26 mouse cellular contexts compared by ENCODE assay signal in the genomic region with DNA sequence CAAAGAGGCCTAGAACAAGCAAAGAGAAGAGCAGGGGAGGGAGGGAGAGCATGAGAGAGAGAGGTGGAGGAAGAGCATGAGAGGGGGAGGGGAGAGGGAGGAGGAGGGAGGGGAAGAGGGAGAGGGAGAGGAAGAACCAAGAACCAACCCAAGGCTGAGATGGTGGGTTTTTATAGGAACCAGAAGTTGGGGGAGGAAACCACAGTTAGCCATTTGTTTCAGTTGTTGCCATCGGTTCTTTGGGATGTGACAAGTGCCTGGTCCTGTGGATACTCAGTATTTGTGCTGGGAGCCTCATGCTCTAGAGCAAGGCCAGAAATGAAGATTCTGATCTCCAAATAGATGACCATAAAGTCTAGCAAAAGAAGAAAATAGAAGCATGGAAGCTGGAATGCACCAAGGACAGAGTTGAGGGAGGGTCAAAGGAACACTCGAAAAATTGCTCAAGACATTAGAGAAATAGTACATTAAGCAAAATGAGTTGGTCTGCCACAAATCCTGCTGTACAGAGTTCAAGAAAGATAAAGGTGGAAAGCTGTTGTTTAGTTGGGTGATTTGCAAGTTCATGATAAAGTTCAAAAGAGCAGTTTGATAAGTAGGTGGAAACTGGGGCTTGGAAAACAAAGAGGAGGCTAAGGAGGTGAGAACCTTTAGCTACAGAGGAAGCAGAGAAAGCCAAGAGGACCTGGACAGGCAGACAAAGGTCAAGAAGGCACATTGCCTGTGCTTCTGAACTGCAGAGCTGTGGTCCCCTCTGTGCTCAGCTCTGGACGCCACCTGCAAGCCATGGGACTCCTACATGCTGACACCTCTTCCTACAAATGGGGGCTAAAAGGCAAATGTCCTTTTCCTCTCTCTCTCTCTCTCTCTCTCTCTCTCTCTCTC. TPM values are rescaled to one million over a fixed set of nuclear protein-coding genes. Genes with fewer than 3 reads are reported as not detected.
DNase-seq lines count a peak whose midpoint lies in the region; ATAC-seq lines count a peak whose summit lies in the region.
"Had no signal": no experiment of that assay in that cellular context is flagged by ENCODE, and none has a peak within 500 bp of the region (broad histone marks: within the 10 kb centered on the region; RNA-seq: fewer than 3 reads in every experiment).

No protein-coding gene starts in this region.

- no peak overlapping the region for H3K9ac ChIP-seq in heart, embryonic 12.5 days
- H3K9ac ChIP-seq in midbrain, embryonic 15.5 days, result no peak overlapping the region
- H3K9ac ChIP-seq: embryonic facial prominence, embryonic 15.5 days; hindbrain, embryonic 13.5 days had no signal

- DNase-seq in heart, adult 8-10 months (ENCODE audit: low spot score), result no peak
- peak; percentile 73 for DNase-seq in 416B (ENCODE audit: low read depth)
- DNase-seq in cerebellum, adult 8-10 months, result no peak
- DNase-seq: adrenal gland, adult 2 months; adrenal gland, postnatal 25 days; cerebellum, adult 18-20 months; cerebellum, postnatal 10 days; embryo, embryonic 11 days; gastrocnemius, adult 2 months; gastrocnemius, postnatal 25 days; heart, adult 18-20 months had no signal

- no peak overlapping the region for H3K4me3 ChIP-seq in heart, embryonic 12.5 days
- no peak overlapping the region for H3K4me3 ChIP-seq in midbrain, embryonic 15.5 days
- H3K4me3 ChIP-seq: embryonic facial prominence, embryonic 15.5 days; erythroblast, embryonic 14.5 days; forebrain, embryonic 10.5 days; gastrocnemius, adult 2 months; hindbrain, embryonic 13.5 days had no signal

- H3K9me3 ChIP-seq in heart, embryonic 12.5 days (replicated peaks), result no peaks in the 10 kb centered on the region
- no peaks in the 10 kb centered on the region for H3K9me3 ChIP-seq in midbrain, embryonic 15.5 days
- H3K9me3 ChIP-seq: embryonic facial prominence, embryonic 15.5 days; forebrain, embryonic 10.5 days; hindbrain, embryonic 13.5 days had no signal

- H3K4me1 ChIP-seq in heart, embryonic 12.5 days (replicated peaks), result peaks cover 9% of the 10 kb centered on the region
- no peaks in the 10 kb centered on the region for H3K4me1 ChIP-seq in midbrain, embryonic 15.5 days
- H3K4me1 ChIP-seq: embryonic facial prominence, embryonic 15.5 days; hindbrain, embryonic 13.5 days had no signal

- H3K27ac ChIP-seq in heart, embryonic 12.5 days (ENCODE audit: poor library complexity, severe bottlenecking), result no peak overlapping the region
- H3K27ac ChIP-seq in midbrain, embryonic 15.5 days, result no peak overlapping the region
- H3K27ac ChIP-seq: embryonic facial prominence, embryonic 15.5 days; forebrain, embryonic 10.5 days; gastrocnemius, adult 2 months; hindbrain, embryonic 13.5 days; hindbrain, postnatal 0 days had no signal

- 49% methylated on average over 3 of the region's 3 CpGs for WGBS in heart, embryonic 12.5 days
- 88% methylated on average over 3 of the region's 3 CpGs for WGBS in midbrain, embryonic 15.5 days

- no peaks in the 10 kb centered on the region for H3K36me3 ChIP-seq in heart, embryonic 12.5 days
- H3K36me3 ChIP-seq in midbrain, embryonic 15.5 days (replicated peaks), result no peaks in the 10 kb centered on the region
- H3K36me3 ChIP-seq: embryonic facial prominence, embryonic 15.5 days; forebrain, embryonic 10.5 days; hindbrain, embryonic 13.5 days had no signal

- no peak overlapping the region for H3K4me2 ChIP-seq in heart, embryonic 12.5 days
- no peak overlapping the region for H3K4me2 ChIP-seq in midbrain, embryonic 15.5 days
- H3K4me2 ChIP-seq: embryonic facial prominence, embryonic 15.5 days; heart, embryonic 11.5 days; hindbrain, embryonic 13.5 days had no signal

- no peaks in the 10 kb centered on the region for H3K27me3 ChIP-seq in heart, embryonic 12.5 days (replicated peaks)
- no peaks in the 10 kb centered on the region for H3K27me3 ChIP-seq in midbrain, embryonic 15.5 days (replicated peaks)
- H3K27me3 ChIP-seq: embryonic facial prominence, embryonic 15.5 days; hindbrain, embryonic 13.5 days had no signal

- ATAC-seq in heart, embryonic 12.5 days (ENCODE audit: insufficient number of reproducible peaks, low FRiP score), result peak; percentile 67; the same call in 1 of the 2 replicates
- ATAC-seq in granulocyte monocyte progenitor cell, adult 5-6 weeks (replicated peaks; ENCODE audit: poor library complexity, severe bottlenecking), result peak; percentile 41
- ATAC-seq in megakaryocyte progenitor cell, adult 5-6 weeks (replicated peaks; ENCODE audit: poor library complexity), result 0 out of 2 replicates have a peak, but pooled peaks have one; percentile 32
- ATAC-seq in midbrain, embryonic 15.5 days (replicated peaks), result no peak
- ATAC-seq: activated CD4-positive, CD25-positive, alpha-beta regulatory T cell, adult 4 months; forebrain, embryonic 14.5 days; hindbrain, postnatal 0 days; Patski had no signal

RNA-seq across cellular contexts. Expression of gene Selp, which starts 5.1 kb away (rescaled TPM):
- 0.06 TPM in 1 of 2 replicates, not detected in the other for polyA plus RNA-seq in heart, embryonic 12.5 days (2016; fragmentation: Nextera tagmentation; extraction: Ambion mirVana)
- total RNA-seq in heart, adult 8-10 months (2022), result 1 to 10 TPM in 3 of 4 experiments, under 1 TPM in 1; 0.49 to 8.6 (median 1.2) TPM
- 2.2 and 3.7 TPM in 2 replicates for total RNA-seq in granulocyte monocyte progenitor cell, adult 5-6 weeks (2014; fragmentation: Nextera tagmentation)
- total RNA-seq in granulocyte monocyte progenitor cell, adult 5-6 weeks (2017), result 0.60 and 1.5 TPM in 2 replicates
- total RNA-seq in megakaryocyte progenitor cell, adult 5-6 weeks (2015), result 3.3 and 7.6 TPM in 2 replicates
- total RNA-seq in megakaryocyte progenitor cell, adult 5-6 weeks (2017), result 0.68 and 2.0 TPM in 2 replicates
- polyA plus RNA-seq in midbrain, embryonic 15.5 days (2015; fragmentation: Nextera tagmentation; extraction: Ambion mirVana), result not detected in 2 replicates
- total RNA-seq: hindbrain, postnatal 0 days had no signal
- polyA plus RNA-seq: embryonic facial prominence, embryonic 11.5 days; forebrain, embryonic 10.5 days; forebrain, embryonic 14.5 days; hindbrain, embryonic 13.5 days had no signal

RNA-seq across cellular contexts. Expression of gene F5, which starts 31.5 kb away (rescaled TPM):
- 0.55 and 0.87 TPM in 2 replicates for polyA plus RNA-seq in heart, embryonic 12.5 days (2016; fragmentation: Nextera tagmentation; extraction: Ambion mirVana)
- total RNA-seq in heart, adult 8-10 months (2022), result 10 to 100 TPM in 1 of 4 experiments, 1 to 10 TPM in 1, under 1 TPM in 2; 0.94 to 14.2 (median 1.1) TPM
- 1.5 and 3.4 TPM in 2 replicates for total RNA-seq in granulocyte monocyte progenitor cell, adult 5-6 weeks (2014; fragmentation: Nextera tagmentation)
- total RNA-seq in granulocyte monocyte progenitor cell, adult 5-6 weeks (2017), result 3.1 and 3.8 TPM in 2 replicates
- 8.6 and 9.2 TPM in 2 replicates for total RNA-seq in megakaryocyte progenitor cell, adult 5-6 weeks (2015)
- 4.2 and 6.1 TPM in 2 replicates for total RNA-seq in megakaryocyte progenitor cell, adult 5-6 weeks (2017)
- polyA plus RNA-seq in midbrain, embryonic 15.5 days (2015; fragmentation: Nextera tagmentation; extraction: Ambion mirVana), result 0.13 and 0.14 TPM in 2 replicates
- polyA plus RNA-seq: activated CD4-positive, CD25-positive, alpha-beta regulatory T cell, adult 4 months had no signal

RNA-seq across cellular contexts. Expression of gene Sell, which starts 58.4 kb away (rescaled TPM):
- polyA plus RNA-seq in heart, embryonic 12.5 days (2016; fragmentation: Nextera tagmentation; extraction: Ambion mirVana), result not detected in 2 replicates
- total RNA-seq in heart, adult 8-10 months (2022), result 1 to 10 TPM in 3 of 4 experiments, under 1 TPM in 1; 0.71 to 3.5 (median 1.1) TPM
- total RNA-seq in granulocyte monocyte progenitor cell, adult 5-6 weeks (2014; fragmentation: Nextera tagmentation), result 242 and 318 TPM in 2 replicates
- 272 and 305 TPM in 2 replicates for total RNA-seq in granulocyte monocyte progenitor cell, adult 5-6 weeks (2017)
- 371 and 392 TPM in 2 replicates for total RNA-seq in megakaryocyte progenitor cell, adult 5-6 weeks (2015)
- 234 and 258 TPM in 2 replicates for total RNA-seq in megakaryocyte progenitor cell, adult 5-6 weeks (2017)
- polyA plus RNA-seq in midbrain, embryonic 15.5 days (2015; fragmentation: Nextera tagmentation; extraction: Ambion mirVana), result 0.14 and 0.19 TPM in 2 replicates
- total RNA-seq: CH12.LX had no signal
- polyA plus RNA-seq: erythroblast, embryonic 14.5 days; forebrain, embryonic 10.5 days; Patski had no signal

Comparison
In these comparisons a context has a peak if more than half of its experiments do, and no peak if none do; other contexts are left out.
1. RNA of gene Sell, which starts 58.4 kb away (total RNA-seq): 234 to 392 TPM in megakaryocyte progenitor cell, adult 5-6 weeks and 242 to 318 TPM in granulocyte monocyte progenitor cell, adult 5-6 weeks; 0.71 to 3.5 TPM in heart, adult 8-10 months; every median in the first group is over 10 times any median in the second.